Comparison of ENCODE assay signal across 1 mouse cellular context in the genomic region with DNA sequence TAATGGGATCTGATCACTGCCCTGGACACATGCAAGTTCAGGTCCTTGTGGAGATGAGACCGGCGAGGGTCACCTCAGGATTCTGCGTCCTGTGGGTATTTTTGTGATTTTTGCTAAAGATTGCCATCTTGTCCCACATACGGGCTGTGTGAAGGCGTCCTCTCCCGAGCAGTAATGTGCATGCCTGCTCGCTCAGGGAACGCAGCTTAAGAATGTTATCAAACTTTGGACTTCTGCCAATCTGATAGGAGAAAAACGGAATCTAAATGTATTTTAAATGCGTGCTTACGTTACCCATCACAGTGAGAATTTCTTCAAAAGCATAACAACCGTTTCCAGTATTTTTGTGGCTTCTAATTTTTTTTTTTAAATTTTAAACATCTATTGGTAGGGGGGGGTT.
A peak's percentile ranks its signal among the peaks of the same experiment; 100 is the strongest.
TF ChIP-seq lines count a peak whose summit lies in the region.

No protein-coding gene starts in this region.

TF ChIP-seq in MEL, 35 proteins besides CTCF, POLR2A, EP300 and RAD21:
- TF ChIP-seq RCOR1 (IDR thresholded peaks at IDR 0.05; ENCODE audit: low read depth, low read length) (peak; percentile 53), TCF12 (IDR thresholded peaks at IDR 0.05; ENCODE audit: low read depth, low read length) (peak; percentile 33; the same call in 1 of the 2 replicates), GABPA (IDR thresholded peaks at IDR 0.05; ENCODE audit: low read depth, low read length) (no peak), SIN3A (IDR thresholded peaks at IDR 0.05; ENCODE audit: low read length) (peak; percentile 67), ELF1 (IDR thresholded peaks at IDR 0.05; ENCODE audit: low read depth, low read length) (no peak), ZKSCAN1 (IDR thresholded peaks at IDR 0.05; ENCODE audit: low read depth, low read length) (no peak), TAL1 (IDR thresholded peaks at IDR 0.05; ENCODE audit: low read length) (no peak), MXI1 (IDR thresholded peaks at IDR 0.05; ENCODE audit: low read depth, low read length) (peak; percentile 54; the same call in 1 of the 2 replicates), CHD1 (IDR thresholded peaks at IDR 0.05; ENCODE audit: low read depth, low read length) (no peak), MAZ (IDR thresholded peaks at IDR 0.05; ENCODE audit: low read depth, low read length) (no peak), ZNF384 (IDR thresholded peaks at IDR 0.05; ENCODE audit: low read depth, low read length) (0 out of 2 replicates have a peak, but pooled peaks have one; percentile 44), GATA1 (IDR thresholded peaks at IDR 0.05; ENCODE audit: low read depth, low read length) (peak; percentile 94), ETS1 (IDR thresholded peaks at IDR 0.05; ENCODE audit: low read depth, low read length) (peak; percentile 78), CHD2 (IDR thresholded peaks at IDR 0.05; ENCODE audit: low read length) (no peak), NELFE (IDR thresholded peaks at IDR 0.05; ENCODE audit: low read depth, low read length) (no peak)
